Mouse (Mus musculus): ENCODE measurements at regions not wholly inside any gene's neighbourhood (a gene's known extent, or its start where the extent isn't known, plus 50 kb on each side); places are given as distances from the start of the nearest gene placed in this dataset.

- 79% methylated on average over 2 of the region's 2 CpGs for WGBS
- H3K36me3 ChIP-seq (replicated peaks): no peaks in the 10 kb centered on the region
- no peak for DNase-seq (ENCODE audit: extremely low spot score, low spot score)
- no peaks in the 10 kb centered on the region for H3K9me3 ChIP-seq
- H3K4me3 ChIP-seq: no peak overlapping the region
- H3K27ac ChIP-seq: no peak overlapping the region
- H3K4me1 ChIP-seq: peaks cover 11% of the 10 kb centered on the region
- no peaks in the 10 kb centered on the region for H3K27me3 ChIP-seq (ENCODE audit: poor library complexity, severe bottlenecking)
These were observed 94.1 kb upstream of the Lpar1 start for GRCm38 (mm10) chr4:58647761-58648295.

- 90% methylated on average over 6 of the region's 6 CpGs for WGBS
These were observed 93.1 kb upstream of the Lpar1 start for GRCm38 (mm10) chr4:58646821-58647220.

GRCm38 (mm10) chr4:58643371-58643770 is 89.7 kb upstream of the Lpar1 start:
- H3K36me3 ChIP-seq (replicated peaks): no peaks in the 10 kb centered on the region
- no peak overlapping the region for H3K4me3 ChIP-seq
- peaks cover 11% of the 10 kb centered on the region for H3K4me1 ChIP-seq
- no peaks in the 10 kb centered on the region; the same call in 1 of the 2 replicates for H3K9me3 ChIP-seq
- no peak for DNase-seq (ENCODE audit: extremely low spot score, low spot score)
- 57% methylated on average over 4 of the region's 4 CpGs for WGBS
- no peak overlapping the region for H3K27ac ChIP-seq
- H3K27me3 ChIP-seq (ENCODE audit: poor library complexity, severe bottlenecking): no peaks in the 10 kb centered on the region

More at GRCm38 (mm10) chr4:58646821-58647220, 93.1 kb upstream of the Lpar1 start:
- H3K36me3 ChIP-seq (replicated peaks): no peaks in the 10 kb centered on the region
- H3K27me3 ChIP-seq (ENCODE audit: poor library complexity, severe bottlenecking): no peaks in the 10 kb centered on the region
- no peak overlapping the region for H3K4me3 ChIP-seq
- no peaks in the 10 kb centered on the region for H3K9me3 ChIP-seq
- DNase-seq (ENCODE audit: extremely low spot score, low spot score): no peak
- no peak overlapping the region for H3K27ac ChIP-seq
- H3K4me1 ChIP-seq: peaks cover 11% of the 10 kb centered on the region

- WGBS: 92% methylated on average over 10 of the region's 10 CpGs
- Histone ChIP-seq H3K27ac (no peak overlapping the region), H3K4me1 (peaks cover 11% of the 10 kb centered on the region), H3K36me3 (replicated peaks) (no peaks in the 10 kb centered on the region), H3K27me3 (ENCODE audit: poor library complexity, severe bottlenecking) (no peaks in the 10 kb centered on the region), H3K4me3 (no peak overlapping the region), H3K9me3 (no peaks in the 10 kb centered on the region; the same call in 1 of the 2 replicates)
- no peak for DNase-seq (ENCODE audit: extremely low spot score, low spot score)
These were observed 88.5 kb upstream of the Lpar1 start for GRCm38 (mm10) chr4:58642236-58642635.

- Histone ChIP-seq H3K36me3 (replicated peaks) (no peaks in the 10 kb centered on the region), H3K4me1 (no peaks in the 10 kb centered on the region), H3K27me3 (ENCODE audit: poor library complexity, severe bottlenecking) (no peaks in the 10 kb centered on the region), H3K9me3 (no peaks in the 10 kb centered on the region), H3K4me3 (no peak overlapping the region), H3K27ac (no peak overlapping the region)
- DNase-seq (ENCODE audit: extremely low spot score, low spot score): no peak
- 81% methylated on average over 1 of the region's 1 CpGs for WGBS
These were observed 79.0 kb upstream of the Lpar1 start for GRCm38 (mm10) chr4:58632696-58633095.

- DNase-seq (ENCODE audit: extremely low spot score, low spot score): no peak
- WGBS: 80% methylated on average over 4 of the region's 4 CpGs
- no peaks in the 10 kb centered on the region for H3K4me1 ChIP-seq
- H3K27ac ChIP-seq: no peak overlapping the region
- no peak overlapping the region for H3K4me3 ChIP-seq
- no peaks in the 10 kb centered on the region for H3K36me3 ChIP-seq (replicated peaks)
- no peaks in the 10 kb centered on the region for H3K27me3 ChIP-seq (ENCODE audit: poor library complexity, severe bottlenecking)
- H3K9me3 ChIP-seq: no peaks in the 10 kb centered on the region
These were observed 77.7 kb upstream of the Lpar1 start for GRCm38 (mm10) chr4:58631415-58631814.

GRCm38 (mm10) chr4:58627021-58627420 is 73.3 kb upstream of the Lpar1 start:
- H3K27me3 ChIP-seq (ENCODE audit: poor library complexity, severe bottlenecking): no peaks in the 10 kb centered on the region
- H3K4me1 ChIP-seq: no peaks in the 10 kb centered on the region
- DNase-seq (ENCODE audit: extremely low spot score, low spot score): no peak
- H3K4me3 ChIP-seq: no peak overlapping the region
- H3K36me3 ChIP-seq (replicated peaks): no peaks in the 10 kb centered on the region
- WGBS: 67% methylated on average over 7 of the region's 7 CpGs
- no peak overlapping the region for H3K27ac ChIP-seq
- H3K9me3 ChIP-seq: peaks cover 7% of the 10 kb centered on the region

- DNase-seq (ENCODE audit: extremely low spot score, low spot score): no peak
- no peaks in the 10 kb centered on the region for H3K36me3 ChIP-seq (replicated peaks)
- H3K27ac ChIP-seq: no peak overlapping the region
- H3K4me3 ChIP-seq: no peak overlapping the region
- H3K9me3 ChIP-seq: peaks cover 7% of the 10 kb centered on the region
- H3K4me1 ChIP-seq: no peaks in the 10 kb centered on the region
- no peaks in the 10 kb centered on the region for H3K27me3 ChIP-seq (ENCODE audit: poor library complexity, severe bottlenecking)
- 78% methylated on average over 3 of the region's 3 CpGs for WGBS
These were observed 70.4 kb upstream of the Lpar1 start for GRCm38 (mm10) chr4:58624059-58624458.

GRCm38 (mm10) chr4:58620641-58621040 is 66.9 kb upstream of the Lpar1 start:
- WGBS: 87% methylated on average over 3 of the region's 3 CpGs
- H3K4me1 ChIP-seq: no peaks in the 10 kb centered on the region
- no peak for DNase-seq (ENCODE audit: extremely low spot score, low spot score)
- peaks cover 7% of the 10 kb centered on the region for H3K9me3 ChIP-seq
- no peak overlapping the region for H3K27ac ChIP-seq
- H3K4me3 ChIP-seq: no peak overlapping the region
- no peaks in the 10 kb centered on the region for H3K36me3 ChIP-seq (replicated peaks)
- H3K27me3 ChIP-seq (ENCODE audit: poor library complexity, severe bottlenecking): no peaks in the 10 kb centered on the region

GRCm38 (mm10) chr4:58617261-58617660 is 63.6 kb upstream of the Lpar1 start:
- WGBS: 93% methylated on average over 3 of the region's 3 CpGs
- no peak overlapping the region for H3K27ac ChIP-seq
- no peak for DNase-seq (ENCODE audit: extremely low spot score, low spot score)

GRCm38 (mm10) chr4:58613536-58613935 is 59.8 kb upstream of the Lpar1 start:
- H3K27ac ChIP-seq: no peak overlapping the region
- H3K9me3 ChIP-seq: no peaks in the 10 kb centered on the region
- DNase-seq (ENCODE audit: extremely low spot score, low spot score): no peak
- 44% methylated on average over 6 of the region's 6 CpGs for WGBS
- H3K27me3 ChIP-seq (ENCODE audit: poor library complexity, severe bottlenecking): no peaks in the 10 kb centered on the region
- no peaks in the 10 kb centered on the region for H3K36me3 ChIP-seq (replicated peaks)
- H3K4me3 ChIP-seq: no peak overlapping the region
- H3K4me1 ChIP-seq: no peaks in the 10 kb centered on the region

More at GRCm38 (mm10) chr4:58617261-58617660, 63.6 kb upstream of the Lpar1 start:
- no peaks in the 10 kb centered on the region for H3K4me1 ChIP-seq
- H3K36me3 ChIP-seq (replicated peaks): no peaks in the 10 kb centered on the region
- H3K27me3 ChIP-seq (ENCODE audit: poor library complexity, severe bottlenecking): no peaks in the 10 kb centered on the region
- no peaks in the 10 kb centered on the region for H3K9me3 ChIP-seq
- H3K4me3 ChIP-seq: no peak overlapping the region

- Histone ChIP-seq H3K4me1 (no peaks in the 10 kb centered on the region), H3K27ac (no peak overlapping the region), H3K4me3 (no peak overlapping the region), H3K36me3 (replicated peaks) (no peaks in the 10 kb centered on the region), H3K9me3 (no peaks in the 10 kb centered on the region), H3K27me3 (ENCODE audit: poor library complexity, severe bottlenecking) (no peaks in the 10 kb centered on the region)
- no peak for DNase-seq (ENCODE audit: extremely low spot score, low spot score)
- WGBS: 81% methylated on average over 3 of the region's 3 CpGs
These were observed 59.3 kb upstream of the Lpar1 start for GRCm38 (mm10) chr4:58613022-58613421.

- DNase-seq (ENCODE audit: extremely low spot score, low spot score): no peak
These were observed 53.8 kb upstream of the Lpar1 start for GRCm38 (mm10) chr4:58607491-58607890.

GRCm38 (mm10) chr4:58605941-58606340 is 52.2 kb upstream of the Lpar1 start:
- Histone ChIP-seq H3K27me3 (ENCODE audit: poor library complexity, severe bottlenecking) (no peaks in the 10 kb centered on the region), H3K36me3 (replicated peaks) (no peaks in the 10 kb centered on the region), H3K9me3 (no peaks in the 10 kb centered on the region), H3K4me3 (no peak overlapping the region), H3K4me1 (no peaks in the 10 kb centered on the region), H3K27ac (no peak overlapping the region)
- no peak for DNase-seq (ENCODE audit: extremely low spot score, low spot score)
- WGBS: 89% methylated on average over 3 of the region's 3 CpGs

More at GRCm38 (mm10) chr4:58607491-58607890, 53.8 kb upstream of the Lpar1 start:
- no peak overlapping the region for H3K4me3 ChIP-seq
- H3K4me1 ChIP-seq: no peaks in the 10 kb centered on the region
- H3K36me3 ChIP-seq (replicated peaks): no peaks in the 10 kb centered on the region
- no peak overlapping the region for H3K27ac ChIP-seq
- no peaks in the 10 kb centered on the region for H3K9me3 ChIP-seq
- no peaks in the 10 kb centered on the region for H3K27me3 ChIP-seq (ENCODE audit: poor library complexity, severe bottlenecking)
- WGBS: 97% methylated on average over 2 of the region's 2 CpGs
